Mouse (Mus musculus): ENCODE measurements at regions not wholly inside any gene's neighbourhood (a gene's known extent, or its start where the extent isn't known, plus 50 kb on each side); places are given as distances from the start of the nearest gene placed in this dataset.

DNA sequence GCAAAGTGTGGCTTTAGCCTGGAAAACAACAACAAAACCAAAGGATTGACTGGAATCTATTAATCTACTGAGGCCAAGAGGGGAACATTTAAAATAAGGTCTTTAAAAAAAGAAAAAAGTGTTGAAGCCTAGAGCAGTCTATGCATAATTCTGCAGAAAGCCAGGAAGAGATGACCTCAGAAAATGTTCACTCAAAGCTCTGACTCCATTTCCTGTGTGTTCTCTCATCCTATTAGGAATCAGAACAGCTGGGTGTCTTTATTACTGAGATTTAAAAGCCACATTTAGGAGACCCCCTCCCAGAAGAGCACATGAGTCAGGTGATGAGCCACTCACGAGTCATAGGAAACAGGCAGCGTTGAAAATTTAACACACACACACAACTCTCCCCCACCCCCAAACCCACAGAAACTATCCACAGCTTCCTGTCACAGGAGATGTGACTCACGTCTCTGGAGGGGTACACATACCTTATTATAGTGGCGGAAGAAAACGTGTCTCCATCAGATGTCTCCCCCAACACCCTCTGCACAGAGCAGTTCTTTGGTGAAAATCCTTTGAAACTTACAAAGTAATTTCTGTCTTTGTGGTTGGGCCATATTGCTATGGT lies 140.2 kb upstream of the Hmga2 start:
- DNase-seq (ENCODE audit: low read depth): peak; percentile 53

GRCm38 (mm10) chr10:120612351-120612750 lies 136.1 kb upstream of the Hmga2 start:
- DNase-seq (ENCODE audit: low read depth): no peak

GRCm38 (mm10) chr10:120610076-120610475 lies 133.8 kb upstream of the Hmga2 start:
- no peak for DNase-seq (ENCODE audit: low read depth)

- DNase-seq (ENCODE audit: low read depth): no peak
Observed at GRCm38 (mm10) chr10:120604506-120604905, 128.2 kb upstream of the Hmga2 start.

DNA sequence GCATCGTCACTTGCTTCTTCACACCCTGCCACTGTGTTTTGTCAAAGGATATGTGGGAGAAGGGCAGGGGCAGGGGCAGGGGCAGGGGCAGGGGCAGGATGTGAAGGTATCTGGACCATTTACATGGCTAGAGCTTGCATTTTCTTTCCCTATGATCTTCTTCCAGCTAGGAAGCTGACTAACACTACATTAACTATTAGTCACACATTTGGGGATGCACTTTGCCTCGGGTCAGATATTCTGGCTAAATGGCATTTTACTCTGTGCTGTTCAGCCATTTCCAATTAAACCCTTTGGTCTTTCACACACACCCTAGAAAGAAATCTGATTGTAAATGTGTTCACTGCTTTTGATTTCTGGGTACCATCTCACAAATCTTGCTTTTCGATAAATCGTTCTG lies 126.9 kb upstream of the Hmga2 start:
- DNase-seq (ENCODE audit: low read depth): no peak

DNA sequence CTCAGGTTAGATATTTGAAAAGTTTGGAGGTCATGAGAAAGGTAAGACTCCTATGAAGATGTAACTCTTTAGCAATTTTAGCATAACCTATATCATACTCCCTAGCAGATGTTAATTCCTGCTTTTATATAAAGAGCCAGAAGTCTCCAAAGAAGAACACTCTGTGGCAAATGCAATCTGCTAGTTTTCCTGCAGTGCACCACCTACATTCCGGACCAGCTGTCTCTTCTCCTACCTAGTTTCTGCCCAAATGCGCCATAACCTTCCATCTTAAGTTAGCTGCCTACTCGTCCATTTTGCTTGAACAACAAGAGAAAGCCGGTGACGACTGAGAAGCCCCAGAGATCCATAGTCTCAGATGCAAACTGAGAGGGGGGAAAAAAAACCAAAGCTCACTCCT lies 124.5 kb upstream of the Hmga2 start:
- DNase-seq (ENCODE audit: low read depth): no peak

GRCm38 (mm10) chr10:120599551-120599950 lies 123.3 kb upstream of the Hmga2 start:
- no peak for DNase-seq (ENCODE audit: low read depth)

DNA sequence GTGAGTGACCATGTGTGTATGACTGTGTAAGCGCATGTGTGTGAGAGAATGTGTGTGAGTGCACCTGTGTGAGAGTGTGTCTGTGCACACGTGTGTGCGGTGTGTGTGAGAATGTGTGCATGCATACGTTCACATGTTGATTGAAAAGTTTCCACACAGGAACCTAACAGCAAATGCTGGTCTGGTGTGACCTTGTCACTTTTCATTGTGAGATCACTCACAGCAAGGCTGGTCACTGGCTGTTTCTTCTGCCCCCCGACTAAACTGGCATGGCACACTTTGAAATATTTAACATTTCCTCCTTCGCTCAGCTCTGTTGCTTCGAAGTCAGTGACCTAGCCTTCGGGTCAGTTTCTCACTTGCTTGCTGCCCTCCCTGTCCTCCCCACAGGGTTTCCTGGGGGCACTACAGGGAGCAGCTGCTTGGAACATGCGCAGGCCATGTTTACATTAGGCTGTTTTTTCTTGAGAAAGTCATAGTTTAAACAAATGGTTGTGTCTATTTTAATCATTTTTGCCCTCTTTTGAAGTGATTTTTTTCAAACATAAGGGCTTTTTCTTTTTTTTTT lies 121.1 kb upstream of the Hmga2 start:
- no peak for DNase-seq (ENCODE audit: low read depth)

GRCm38 (mm10) chr10:120595145-120595544 lies 118.9 kb upstream of the Hmga2 start:
- DNase-seq (ENCODE audit: low read depth): no peak

GRCm38 (mm10) chr10:120593876-120594275 lies 117.6 kb upstream of the Hmga2 start:
- DNase-seq (ENCODE audit: low read depth): no peak

DNA sequence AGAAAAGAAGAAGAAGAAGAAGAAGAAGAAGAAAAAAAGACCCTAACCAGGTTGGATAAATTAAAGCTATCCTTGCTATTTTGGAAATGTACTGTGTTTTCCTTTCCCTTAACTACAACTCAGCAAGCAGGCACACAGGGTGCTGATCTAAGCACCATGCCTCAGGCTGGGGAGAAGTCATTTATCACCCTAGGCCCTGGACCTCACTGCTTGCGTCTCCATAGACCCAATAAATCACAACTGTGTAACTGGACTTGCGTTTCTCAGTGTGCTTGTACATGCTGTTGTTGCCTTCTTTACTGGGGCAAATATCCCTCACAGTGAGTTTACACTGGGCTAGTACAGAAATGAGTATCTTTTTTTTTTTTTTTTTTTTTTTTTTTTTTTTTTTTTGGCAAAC lies 113.4 kb upstream of the Hmga2 start:
- no peak for DNase-seq (ENCODE audit: low read depth)

- no peak for DNase-seq (ENCODE audit: low read depth)
Observed at GRCm38 (mm10) chr10:120587854-120588633, 111.8 kb upstream of the Hmga2 start.

DNA sequence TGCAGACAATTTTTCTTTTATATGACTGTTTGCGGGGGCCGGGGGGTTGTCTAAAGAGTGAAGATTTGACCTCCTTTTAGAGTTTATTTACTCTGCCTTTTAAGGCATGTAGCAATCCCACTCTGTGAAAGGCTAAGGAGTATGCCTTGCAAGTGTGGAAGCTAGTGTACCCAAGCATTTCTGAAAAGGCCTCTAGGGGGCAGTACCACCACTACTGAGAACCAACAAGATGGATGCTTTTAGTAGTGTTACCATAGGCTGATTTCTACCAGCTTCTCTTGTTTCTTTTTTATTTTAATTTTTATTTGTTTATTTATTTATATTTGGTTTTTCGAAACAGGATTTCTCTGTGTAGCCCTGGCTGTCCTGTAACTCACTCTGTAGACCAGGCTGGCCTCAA lies 110.9 kb upstream of the Hmga2 start:
- DNase-seq (ENCODE audit: low read depth): peak; percentile 57

DNA sequence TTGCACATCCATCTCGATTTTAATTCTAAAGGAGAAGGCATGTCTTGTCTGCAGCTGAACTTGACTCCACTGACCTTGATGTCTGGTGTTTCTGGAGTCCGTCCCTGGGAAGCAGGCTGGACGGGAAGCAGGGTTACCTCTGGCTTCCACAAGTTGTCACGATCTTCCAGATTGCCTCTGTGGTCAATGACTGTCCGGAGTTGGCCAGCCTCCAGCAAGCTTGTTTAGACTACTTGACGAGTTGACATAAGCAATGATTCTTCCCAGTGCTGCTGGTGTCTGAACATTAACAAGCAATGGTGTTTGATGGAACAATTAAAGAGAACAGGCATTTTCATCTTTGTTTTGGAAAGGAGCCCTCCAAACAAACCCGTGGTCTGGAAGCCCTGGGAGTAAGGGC lies 106.2 kb upstream of the Hmga2 start:
- DNase-seq (ENCODE audit: low read depth): no peak

DNA sequence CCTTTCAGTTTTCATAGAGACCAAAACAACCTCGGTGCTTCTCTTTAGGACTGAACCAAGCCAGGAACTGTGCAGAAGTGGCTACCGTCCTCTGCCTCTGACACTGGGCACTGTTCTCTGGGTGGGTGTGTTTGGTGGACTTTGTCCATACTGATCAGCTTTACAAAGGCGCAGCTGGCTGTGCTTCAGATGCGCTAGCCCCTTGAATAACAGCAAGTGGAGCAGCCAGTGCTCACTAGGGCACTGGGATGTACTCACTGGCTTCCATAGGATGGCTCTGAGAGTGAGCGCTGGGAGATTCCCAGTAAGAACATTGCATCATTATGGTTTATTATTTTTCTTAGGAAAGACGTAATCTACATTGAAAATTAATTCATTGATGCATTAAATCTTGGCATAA lies 105.3 kb upstream of the Hmga2 start:
- no peak for DNase-seq (ENCODE audit: low read depth)

- peak; percentile 16 for DNase-seq (ENCODE audit: low read depth)
Observed at GRCm38 (mm10) chr10:120576886-120577285, 100.6 kb upstream of the Hmga2 start.

DNA sequence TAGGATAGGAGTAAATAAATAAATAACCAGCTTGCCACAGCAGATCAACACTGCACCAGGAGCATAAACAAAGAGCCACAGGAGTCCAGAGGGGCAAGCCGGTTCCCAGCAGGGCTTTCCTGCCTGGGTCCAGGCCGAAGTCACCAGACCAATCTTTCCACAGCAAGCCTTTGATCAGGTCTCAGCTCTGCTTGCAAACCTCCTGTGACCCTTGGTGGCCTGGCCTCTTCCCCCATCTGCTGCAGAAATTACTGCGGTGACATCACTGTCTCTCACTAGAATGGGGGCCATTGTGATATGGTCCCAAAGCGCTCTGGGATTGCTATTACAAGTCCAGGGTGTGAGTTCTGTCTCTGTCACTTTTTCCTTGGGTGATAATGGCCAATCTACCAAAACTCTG lies 99.9 kb upstream of the Hmga2 start:
- no peak for DNase-seq (ENCODE audit: low read depth)

DNA sequence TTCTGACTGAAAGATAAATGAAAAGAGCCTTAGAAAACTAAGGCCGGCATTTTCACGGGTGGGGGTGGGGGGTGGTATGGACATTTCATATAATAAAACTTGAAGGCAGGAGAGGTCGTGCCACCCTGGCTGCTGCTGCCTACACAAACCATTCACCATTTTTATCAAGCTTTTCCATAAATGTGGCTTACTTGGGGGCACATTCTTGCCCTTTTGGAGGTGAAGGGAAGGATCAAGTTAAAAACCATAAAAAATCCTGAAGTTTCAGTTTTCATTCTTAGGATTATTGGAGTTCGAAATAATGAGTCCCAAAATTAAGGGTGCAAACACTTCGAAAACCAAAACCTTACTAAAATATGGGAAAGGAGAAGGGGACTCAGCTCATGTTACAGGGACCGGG lies 95.1 kb upstream of the Hmga2 start:
- no peak for DNase-seq (ENCODE audit: low read depth)

DNA sequence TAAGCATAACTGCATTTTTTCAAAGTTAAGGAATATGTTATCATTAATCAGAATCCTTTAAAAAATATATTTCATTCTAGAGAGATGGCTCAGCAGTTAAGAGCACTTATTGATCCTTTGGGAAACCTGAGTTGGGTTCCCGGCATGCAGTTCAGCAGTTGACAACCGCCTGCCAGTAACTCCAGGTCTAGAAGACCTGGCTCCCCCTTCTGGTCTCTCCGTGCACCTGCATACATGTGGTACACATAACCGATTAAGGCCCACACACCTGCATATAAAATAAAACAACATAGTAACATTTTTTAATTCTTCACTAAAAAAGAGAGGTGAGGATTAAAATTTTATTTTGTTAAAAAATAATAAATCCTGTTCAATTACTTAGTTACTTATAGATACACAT lies 89.7 kb upstream of the Hmga2 start:
- no peak for DNase-seq (ENCODE audit: low read depth)

GRCm38 (mm10) chr10:120564859-120565258 lies 88.6 kb upstream of the Hmga2 start:
- no peak for DNase-seq (ENCODE audit: low read depth)

DNA sequence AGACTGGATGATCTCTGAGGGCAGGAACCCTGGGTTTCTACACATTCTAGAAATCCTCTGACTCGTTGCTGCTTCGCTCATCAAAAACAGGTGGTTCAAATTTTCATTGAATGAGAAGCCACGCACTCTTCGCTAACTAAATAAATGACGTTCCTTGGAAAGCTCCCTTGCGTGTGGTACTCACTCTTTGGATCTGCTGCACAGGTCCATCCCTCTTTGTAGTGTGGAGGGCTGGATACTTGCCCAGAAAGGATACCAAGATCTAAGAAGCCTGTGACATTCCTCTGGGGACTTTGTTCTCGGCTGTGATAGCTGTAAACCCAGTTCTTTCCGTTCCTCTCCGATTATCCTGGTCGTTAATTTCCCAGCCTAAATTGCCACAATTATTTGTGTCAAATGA lies 87.7 kb upstream of the Hmga2 start:
- DNase-seq (ENCODE audit: low read depth): no peak

- no peak for DNase-seq (ENCODE audit: low read depth)
Observed at GRCm38 (mm10) chr10:120561821-120562220, 85.6 kb upstream of the Hmga2 start.

DNA sequence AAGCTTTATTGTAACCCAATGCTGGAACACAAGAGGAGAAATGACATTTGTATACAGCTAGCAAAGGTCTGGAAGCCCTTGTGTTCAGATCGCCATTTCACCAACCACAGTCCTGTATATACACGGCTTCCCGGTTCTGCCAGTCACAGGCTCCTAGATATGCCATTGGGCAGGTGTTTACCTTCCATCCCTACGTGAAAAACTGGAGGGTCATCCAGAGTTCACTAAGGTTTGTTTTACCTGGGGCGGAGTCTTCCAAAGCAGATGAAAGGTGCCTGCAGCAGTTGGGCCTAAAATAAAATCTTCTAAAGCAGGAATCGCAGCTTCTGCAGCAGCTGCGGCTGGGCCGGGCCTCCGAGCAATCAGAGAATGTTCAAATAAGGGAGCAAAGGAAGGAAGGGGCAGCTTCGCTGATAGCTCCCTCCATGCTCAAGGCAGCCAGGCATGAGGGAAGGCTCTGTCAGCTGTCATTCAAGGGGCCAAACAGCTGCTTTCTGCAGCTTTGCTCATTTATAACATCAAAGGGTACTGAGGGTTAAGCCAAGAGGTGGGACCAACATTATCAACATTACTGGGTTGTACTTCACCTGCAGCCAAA lies 81.7 kb upstream of the Hmga2 start:
- no peak for DNase-seq (ENCODE audit: low read depth)
